Mouse (Mus musculus) thymus, adult 2 months (tissue): ENCODE measurements around the gene Nr2f2. TPM values are rescaled to one million over a fixed set of nuclear protein-coding genes. Genes with fewer than 3 reads are reported as not detected.

Experiments used
- DNase-seq: peaks from one replicate; pipeline ENCODE4 v3.0.0; 2021
- H3K27ac ChIP-seq: fragments of 200-500 bp; 2 replicates; pipeline ENCODE4 v1.5.1; 2012; ENCODE audit warnings: low read length, control low read depth; ENCODE audit not compliant: control insufficient read depth, insufficient read depth
- H3K27me3 ChIP-seq: fragments of 200-500 bp; 2 replicates; pipeline ENCODE4 v1.6.1; 2012; ENCODE audit warnings: mild to moderate bottlenecking, low read length, moderate library complexity, mixed read lengths; ENCODE audit not compliant: control insufficient read depth, insufficient read depth
- H3K36me3 ChIP-seq: fragments of 200-500 bp; 2 replicates; pipeline ENCODE4 v1.6.1; 2012; ENCODE audit warnings: mild to moderate bottlenecking, low read length, moderate library complexity; ENCODE audit not compliant: control insufficient read depth, insufficient read depth
- H3K4me1 ChIP-seq: fragments of 200-500 bp; replicated peaks from 2 replicates; pipeline ENCODE4 v1.6.1; 2012; ENCODE audit warnings: low read length; ENCODE audit not compliant: control insufficient read depth, insufficient read depth
- H3K4me3 ChIP-seq: fragments of 200-500 bp; 2 replicates; pipeline ENCODE4 v1.5.1; 2012; ENCODE audit warnings: mild to moderate bottlenecking, low read length, control low read depth, moderate library complexity; ENCODE audit not compliant: control insufficient read depth, insufficient read depth
- CTCF ChIP-seq: fragments of 200-500 bp; IDR thresholded peaks from 2 replicates; pipeline ENCODE4 v1.5.1; 2012; ENCODE audit warnings: mild to moderate bottlenecking, control low read depth, low read length, moderate library complexity, borderline replicate concordance; ENCODE audit not compliant: control insufficient read depth, poor library complexity, insufficient read depth; ENCODE audit errors: extremely low read depth
- POLR2A ChIP-seq: fragments of 200-500 bp; IDR thresholded peaks from 2 replicates; pipeline ENCODE4 v1.6.1; 2012; ENCODE audit warnings: mild to moderate bottlenecking, low read length, control low read depth, moderate library complexity; ENCODE audit not compliant: control insufficient read depth, poor library complexity, insufficient read depth; ENCODE audit errors: extremely low read depth
- WGBS: fragments of 180-500 bp; shearing (Covaris S2); methylation state at CpG from one replicate; pipeline ENCODE4 v1.1.7; 2018; 5-methylcytosine and 5-hydroxymethylcytosine counted together
- polyA plus RNA-seq: library from polyadenylated mRNA; depleted of rRNA; stranded (reverse); fragments of >200 nt; gene quantifications from 2 replicates; pipeline ENCODE4 v1.2.3, GENCODE M21; 2012; rRNA removed

The Nr2f2 gene
- polyA plus RNA-seq = 12.8 and 14.7 TPM in 2 replicates

- no peak for DNase-seq
- WGBS = 9% methylated on average over 16 of the region's 16 CpGs
These were observed at the start of gene Nr2f2 for GRCm38 (mm10) chr7:70365941-70366807. Nr2f2 (minus strand) TSS chr7:70366735.

GRCm38 (mm10) chr7:70414461-70414860 lies 47.9 kb upstream of the Nr2f2 start:
- TF ChIP-seq POLR2A = no peak
- TF ChIP-seq CTCF = no peak
- Histone ChIP-seq H3K4me1 (no peaks in the 10 kb centered on the region), H3K4me3 (no peak overlapping the region), H3K36me3 (no peaks in the 10 kb centered on the region), H3K27me3 (no peaks in the 10 kb centered on the region), H3K27ac (no peak overlapping the region)
- WGBS = 94% methylated on average over 4 of the region's 4 CpGs
- no peak for DNase-seq

More at GRCm38 (mm10) chr7:70365941-70366807, at the start of gene Nr2f2:
- H3K36me3 ChIP-seq = no peaks in the 10 kb centered on the region
- no peak within 1 kb of the TSS for H3K4me3 ChIP-seq
- H3K4me1 ChIP-seq = no peaks in the 10 kb centered on the region; the same call in 1 of the 2 replicates
- H3K27me3 ChIP-seq = peaks cover 10% of the 10 kb centered on the region; the same call in 1 of the 2 replicates
- TF ChIP-seq POLR2A (no peak), CTCF (no peak)
- H3K27ac ChIP-seq = no peak within 1 kb of the TSS

- 88% methylated on average over 4 of the region's 4 CpGs for WGBS
- no peak overlapping the region for H3K4me3 ChIP-seq
- no peak for DNase-seq
These were observed 47.1 kb upstream of the Nr2f2 start for GRCm38 (mm10) chr7:70413646-70414045.

GRCm38 (mm10) chr7:70412900-70413299 lies 46.4 kb upstream of the Nr2f2 start:
- 90% methylated on average over 7 of the region's 7 CpGs for WGBS
- H3K27ac ChIP-seq = no peak overlapping the region
- H3K36me3 ChIP-seq = no peaks in the 10 kb centered on the region
- TF ChIP-seq POLR2A = no peak
- TF ChIP-seq CTCF = no peak
- no peaks in the 10 kb centered on the region for H3K27me3 ChIP-seq
- H3K4me1 ChIP-seq = no peaks in the 10 kb centered on the region
- no peak overlapping the region for H3K4me3 ChIP-seq
- no peak for DNase-seq

More at GRCm38 (mm10) chr7:70413646-70414045, 47.1 kb upstream of the Nr2f2 start:
- Histone ChIP-seq H3K27me3 (no peaks in the 10 kb centered on the region), H3K36me3 (no peaks in the 10 kb centered on the region), H3K27ac (no peak overlapping the region), H3K4me1 (no peaks in the 10 kb centered on the region)
- TF ChIP-seq POLR2A (no peak), CTCF (no peak)

GRCm38 (mm10) chr7:70410350-70410749 lies 43.8 kb upstream of the Nr2f2 start:
- H3K27me3 ChIP-seq = no peaks in the 10 kb centered on the region
- WGBS = 85% methylated on average over 3 of the region's 3 CpGs
- TF ChIP-seq CTCF = no peak
- TF ChIP-seq POLR2A = no peak
- DNase-seq = no peak
- no peak overlapping the region for H3K27ac ChIP-seq
- H3K36me3 ChIP-seq = no peaks in the 10 kb centered on the region
- H3K4me1 ChIP-seq = no peaks in the 10 kb centered on the region
- no peak overlapping the region for H3K4me3 ChIP-seq

GRCm38 (mm10) chr7:70409890-70410289 lies 43.4 kb upstream of the Nr2f2 start:
- DNase-seq = no peak
- H3K27ac ChIP-seq = no peak overlapping the region
- no peak overlapping the region for H3K4me3 ChIP-seq
- H3K4me1 ChIP-seq = no peaks in the 10 kb centered on the region
- H3K36me3 ChIP-seq = no peaks in the 10 kb centered on the region
- H3K27me3 ChIP-seq = no peaks in the 10 kb centered on the region
- no peak for TF ChIP-seq CTCF
- no peak for TF ChIP-seq POLR2A
- WGBS = 75% methylated on average over 11 of the region's 11 CpGs
